In genomic region chr16:28511413-28511812, GRCm38 (mm10) we compare ENCODE assay signal across 24 mouse cellular contexts.
DNase-seq lines count a peak whose midpoint lies in the region; ATAC-seq lines count a peak whose summit lies in the region.
"Had no signal": no experiment of that assay in that cellular context is flagged by ENCODE, and none has a peak within 500 bp of the region (broad histone marks: within the 10 kb centered on the region; RNA-seq: fewer than 3 reads in every experiment).

No protein-coding gene starts in this region.

- peak; percentile 23 for DNase-seq in embryo, embryonic 10 days (ENCODE audit: low spot score)
- DNase-seq in embryo, embryonic 9.5 days (ENCODE audit: extremely low spot score) = no peak
- peak; percentile 12 for DNase-seq in retina, embryonic 14.5 days (ENCODE audit: low spot score)
- no peak for DNase-seq in retina, postnatal 1 day
- peak; percentile 6 for DNase-seq in mesoderm, embryonic 11.5 days (ENCODE audit: low read depth, low spot score)
- no peak for DNase-seq in cerebellum, adult 18-20 months
- DNase-seq: adrenal gland, postnatal 10 days; cerebellum, adult 11 months; cerebellum, postnatal 14 days; gastrocnemius, adult 2 months; heart, postnatal 14 days; lung, adult 18-20 months; thymus, postnatal 36 days had no signal

- H3K36me3 ChIP-seq in intestine, embryonic 15.5 days = no peaks in the 10 kb centered on the region
- H3K36me3 ChIP-seq: embryonic facial prominence, embryonic 13.5 days; heart, embryonic 12.5 days; hindbrain, embryonic 15.5 days; kidney, embryonic 15.5 days had no signal

- no peak overlapping the region for H3K27ac ChIP-seq in intestine, embryonic 15.5 days
- H3K27ac ChIP-seq: embryonic facial prominence, embryonic 13.5 days; gastrocnemius, adult 2 months; hindbrain, embryonic 15.5 days; kidney, embryonic 15.5 days had no signal

- no peaks in the 10 kb centered on the region for H3K4me1 ChIP-seq in intestine, embryonic 15.5 days (replicated peaks)
- H3K4me1 ChIP-seq: embryonic facial prominence, embryonic 13.5 days; heart, embryonic 12.5 days; hindbrain, embryonic 15.5 days had no signal

- H3K9me3 ChIP-seq in intestine, embryonic 15.5 days = no peaks in the 10 kb centered on the region
- H3K9me3 ChIP-seq: embryonic facial prominence, embryonic 13.5 days; heart, embryonic 12.5 days; hindbrain, embryonic 15.5 days; kidney, embryonic 15.5 days had no signal

- no peak overlapping the region for H3K9ac ChIP-seq in intestine, embryonic 15.5 days
- H3K9ac ChIP-seq: embryonic facial prominence, embryonic 13.5 days; heart, embryonic 12.5 days; hindbrain, embryonic 15.5 days; kidney, embryonic 15.5 days had no signal

- H3K27me3 ChIP-seq in intestine, embryonic 15.5 days (replicated peaks) = no peaks in the 10 kb centered on the region
- H3K27me3 ChIP-seq: embryonic facial prominence, embryonic 13.5 days; heart, embryonic 12.5 days; hindbrain, embryonic 15.5 days; kidney, embryonic 15.5 days had no signal

- ATAC-seq in common myeloid progenitor, adult 5-6 weeks (replicated peaks; ENCODE audit: low read depth, poor library complexity, severe bottlenecking) = peak; percentile 99
- ATAC-seq in intestine, embryonic 15.5 days = no peak
- ATAC-seq: CD4-positive, CD25-positive, alpha-beta regulatory T cell, adult 4 months; forebrain, embryonic 16.5 days; intestine, embryonic 16.5 days had no signal

- no peak overlapping the region for H3K4me3 ChIP-seq in intestine, embryonic 15.5 days (replicated peaks)
- H3K4me3 ChIP-seq: embryonic facial prominence, embryonic 13.5 days; gastrocnemius, adult 2 months; heart, embryonic 12.5 days; hindbrain, embryonic 15.5 days; kidney, embryonic 15.5 days had no signal

- H3K4me2 ChIP-seq in intestine, embryonic 15.5 days (replicated peaks) = no peak overlapping the region
- H3K4me2 ChIP-seq: embryonic facial prominence, embryonic 13.5 days; heart, embryonic 12.5 days; hindbrain, embryonic 15.5 days; kidney, embryonic 15.5 days; liver, embryonic 11.5 days; midbrain, embryonic 11.5 days had no signal

- WGBS in intestine, embryonic 15.5 days = 39% methylated on average over 5 of the region's 5 CpGs

Comparison
In these comparisons a context has a peak if more than half of its experiments do, and no peak if none do; other contexts are left out.
1. DNase-seq: peak in embryo, embryonic 10 days (single experiment), retina, embryonic 14.5 days (single experiment) and mesoderm, embryonic 11.5 days (single experiment); none in embryo, embryonic 9.5 days (single experiment), retina, postnatal 1 day (single experiment) and cerebellum, adult 18-20 months (0 of 2).